Mouse (Mus musculus): ENCODE measurements around the gene C1qtnf7.
A peak's percentile ranks its signal among the peaks of the same experiment; 100 is the strongest.

C1qtnf7 gene

GRCm38 (mm10) chr5:43515401-43515976 is at the start of gene C1qtnf7:
TSS of gene C1qtnf7 (plus strand) at chr5:43515538.
- DNase-seq (ENCODE audit: low spot score): no peak

GRCm38 (mm10) chr5:43466762-43467161 is 48.6 kb upstream of the C1qtnf7 start:
- DNase-seq (ENCODE audit: low spot score): no peak

- DNase-seq (ENCODE audit: low spot score): no peak
Measured at GRCm38 (mm10) chr5:43467214-43467613, 48.1 kb upstream of the C1qtnf7 start.

- DNase-seq (ENCODE audit: low spot score): no peak
Measured at GRCm38 (mm10) chr5:43468937-43469336, 46.4 kb upstream of the C1qtnf7 start.

GRCm38 (mm10) chr5:43477953-43478352 is 37.4 kb upstream of the C1qtnf7 start:
- DNase-seq (ENCODE audit: low spot score): no peak

GRCm38 (mm10) chr5:43480046-43480445 is 35.3 kb upstream of the C1qtnf7 start:
- DNase-seq (ENCODE audit: low spot score): no peak

- DNase-seq (ENCODE audit: low spot score): no peak
Measured at GRCm38 (mm10) chr5:43480786-43481185, 34.6 kb upstream of the C1qtnf7 start.

- DNase-seq (ENCODE audit: low spot score): no peak
Measured at GRCm38 (mm10) chr5:43481824-43482223, 33.5 kb upstream of the C1qtnf7 start.

- DNase-seq (ENCODE audit: low spot score): no peak
Measured at GRCm38 (mm10) chr5:43501887-43502286, 13.5 kb upstream of the C1qtnf7 start.

- DNase-seq (ENCODE audit: low spot score): no peak
Measured at GRCm38 (mm10) chr5:43504243-43504786, 11.0 kb upstream of the C1qtnf7 start.

GRCm38 (mm10) chr5:43508470-43508869 is 6.9 kb upstream of the C1qtnf7 start:
- no peak for DNase-seq (ENCODE audit: low spot score)

- DNase-seq (ENCODE audit: low spot score): no peak
Measured at GRCm38 (mm10) chr5:43508892-43509291, 6.4 kb upstream of the C1qtnf7 start.

GRCm38 (mm10) chr5:43511126-43511525 is 4.2 kb upstream of the C1qtnf7 start:
- no peak for DNase-seq (ENCODE audit: low spot score)

- no peak for DNase-seq (ENCODE audit: low spot score)
Measured at GRCm38 (mm10) chr5:43516491-43516890, 1.2 kb downstream of the C1qtnf7 start.

- peak; percentile 30 for DNase-seq (ENCODE audit: low spot score)
Measured at GRCm38 (mm10) chr5:43517313-43517712, 2.0 kb downstream of the C1qtnf7 start.

GRCm38 (mm10) chr5:43519905-43520304 is 4.6 kb downstream of the C1qtnf7 start:
- DNase-seq (ENCODE audit: low spot score): no peak

GRCm38 (mm10) chr5:43521369-43521768 is 6.0 kb downstream of the C1qtnf7 start:
- DNase-seq (ENCODE audit: low spot score): no peak

GRCm38 (mm10) chr5:43522866-43523265 is 7.5 kb downstream of the C1qtnf7 start:
- DNase-seq (ENCODE audit: low spot score): no peak

- DNase-seq (ENCODE audit: low spot score): no peak
Measured at GRCm38 (mm10) chr5:43526874-43527584, 11.7 kb downstream of the C1qtnf7 start.

GRCm38 (mm10) chr5:43530186-43530585 is 14.8 kb downstream of the C1qtnf7 start:
- DNase-seq (ENCODE audit: low spot score): no peak

GRCm38 (mm10) chr5:43530886-43531285 is 15.5 kb downstream of the C1qtnf7 start:
- no peak for DNase-seq (ENCODE audit: low spot score)

- no peak for DNase-seq (ENCODE audit: low spot score)
Measured at GRCm38 (mm10) chr5:43538322-43539167, 23.2 kb downstream of the C1qtnf7 start.

- no peak for DNase-seq (ENCODE audit: low spot score)
Measured at GRCm38 (mm10) chr5:43539168-43539516, 23.8 kb downstream of the C1qtnf7 start.
